Mouse (Mus musculus) skeletal muscle tissue, adult 2 months (tissue): ENCODE measurements around the gene Zbtb17.

ENCODE experiments used
- DNase-seq: peaks from one replicate; pipeline ENCODE4 v3.0.0-alpha.2; 2012; ENCODE audit warnings: low read depth, low spot score

The Zbtb17 gene

DNA sequence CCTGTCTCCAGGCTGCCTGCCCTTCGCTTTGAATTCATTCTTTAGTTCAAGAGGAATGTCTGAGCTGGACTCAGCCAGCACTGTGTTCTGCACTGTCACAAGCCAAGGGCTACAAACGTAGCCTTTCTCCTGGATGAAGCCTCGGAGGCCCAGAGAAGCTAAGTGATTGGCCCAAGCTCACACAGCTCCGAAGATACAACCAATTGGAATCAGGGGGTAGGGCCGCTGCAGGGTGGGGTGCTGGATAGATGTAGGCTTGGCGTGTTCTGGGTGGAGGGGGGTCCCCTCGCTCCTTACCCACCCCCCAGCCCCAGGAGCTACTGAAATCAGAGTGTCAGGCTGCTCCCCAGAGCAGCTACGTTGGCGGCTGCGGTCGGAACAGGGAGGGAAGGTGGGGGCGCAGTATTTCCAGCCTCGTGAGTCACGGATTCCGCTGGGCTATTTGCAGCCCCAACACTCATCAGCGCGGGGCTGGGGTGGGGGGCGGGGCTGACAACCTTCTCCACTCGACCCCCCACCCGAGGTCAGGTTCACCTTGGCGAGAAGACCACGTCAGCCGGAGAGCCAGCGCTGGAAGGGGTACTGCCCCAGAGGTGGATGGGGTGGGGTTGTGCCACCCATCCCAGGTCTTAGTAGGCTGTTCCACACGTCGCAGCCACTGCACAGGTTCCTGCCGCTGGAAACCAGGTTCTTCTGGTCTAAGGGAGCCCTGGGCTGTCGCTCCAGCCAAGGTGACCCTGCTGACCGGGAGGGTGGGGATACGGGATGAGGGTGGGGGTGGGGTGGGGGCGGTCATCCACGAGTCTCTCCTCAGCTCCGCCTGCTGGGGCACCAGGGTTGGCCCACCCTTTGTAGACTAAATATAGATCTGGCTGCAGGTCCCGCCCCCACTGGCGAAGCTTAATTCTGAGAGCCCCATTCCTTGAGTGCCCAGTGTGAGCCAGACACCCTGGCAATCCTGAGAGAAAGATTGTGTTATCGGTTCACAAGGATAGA lies 18.7 kb upstream of the Zbtb17 start:
- DNase-seq: peak; percentile 75

DNA sequence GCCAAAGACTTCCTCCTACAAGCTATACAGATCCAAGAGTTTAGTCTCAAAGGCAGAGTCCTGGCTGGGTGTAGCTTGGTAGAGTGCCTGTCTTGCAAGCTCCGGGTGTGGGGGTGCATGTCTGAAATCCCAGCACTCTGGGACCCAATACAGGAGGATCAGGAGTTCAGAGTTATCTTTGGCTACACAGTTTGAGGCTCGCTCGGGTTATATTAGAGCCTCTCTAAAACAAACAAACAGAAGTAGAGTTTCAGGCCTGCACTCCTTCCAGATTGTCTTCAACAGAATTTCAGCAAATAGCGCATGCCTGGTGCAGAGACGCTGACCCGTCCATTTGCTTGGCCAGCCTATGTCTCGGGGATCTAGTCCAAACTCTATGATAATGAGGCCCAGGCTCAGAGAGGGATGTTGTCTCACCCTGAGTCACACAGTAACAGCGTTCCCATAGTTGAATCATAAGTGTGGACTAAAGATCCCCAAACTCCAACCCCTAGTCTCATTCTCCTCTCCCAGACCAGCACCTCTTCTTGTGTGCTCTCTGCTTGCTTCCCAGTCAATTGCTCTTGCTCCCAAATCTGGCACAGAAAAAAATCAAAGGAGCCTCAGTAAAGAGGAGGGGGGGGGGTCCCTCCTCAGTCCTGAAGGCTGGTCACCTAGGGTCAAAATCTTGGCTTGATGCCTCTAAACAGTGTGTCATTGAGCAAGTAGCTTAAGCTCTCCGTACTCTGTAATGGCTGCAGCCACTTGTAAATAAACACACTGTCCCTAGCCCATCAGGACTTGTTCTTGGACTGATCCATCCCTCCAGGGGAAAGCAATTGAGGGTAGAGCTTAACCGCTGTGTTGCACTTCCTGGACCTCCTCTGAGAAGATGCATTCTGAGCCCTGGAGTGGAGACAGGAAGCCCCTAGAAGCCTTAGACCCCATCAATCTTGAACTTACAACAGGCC lies 17.4 kb upstream of the Zbtb17 start:
- DNase-seq: no peak

DNA sequence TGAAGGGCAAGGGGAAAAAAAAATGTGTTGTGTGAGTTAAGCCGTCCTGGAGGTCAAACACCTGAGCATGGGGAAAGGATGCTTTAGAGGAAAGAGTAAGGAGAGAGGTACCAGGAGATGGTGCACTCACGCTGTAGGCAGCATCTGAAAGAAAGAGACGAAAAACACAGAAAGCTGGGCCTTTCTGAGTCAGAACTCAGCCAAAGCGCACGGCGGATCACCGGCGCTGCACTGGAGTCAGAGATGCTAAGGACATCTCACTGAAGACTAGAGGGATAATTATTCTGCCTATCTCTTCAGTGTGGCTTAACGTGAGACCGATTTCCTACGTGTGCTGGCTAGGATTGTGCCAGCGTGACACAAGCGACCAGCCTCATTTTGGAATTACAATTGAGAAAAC lies 16.5 kb upstream of the Zbtb17 start:
- DNase-seq: no peak

DNA sequence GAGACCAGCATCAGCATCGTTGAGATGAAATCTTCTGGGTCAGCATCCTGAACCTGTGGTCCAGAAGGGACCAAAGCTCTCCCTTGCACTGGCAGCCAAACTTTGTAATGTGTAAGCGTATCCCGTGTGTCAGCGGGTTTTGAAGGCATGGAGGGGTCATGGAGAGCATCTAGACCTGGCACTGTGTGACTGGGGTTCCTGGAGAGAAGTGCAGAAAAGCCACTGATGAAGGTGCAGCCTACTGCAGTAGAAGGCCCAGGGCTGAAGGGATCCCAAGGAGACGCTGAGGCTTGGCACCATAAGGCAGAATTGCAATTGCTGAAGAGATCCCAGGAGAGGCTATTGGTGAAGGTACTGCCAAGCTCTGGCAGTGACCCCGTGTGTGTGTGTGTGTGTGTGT lies 15.1 kb upstream of the Zbtb17 start:
- DNase-seq: no peak

DNA sequence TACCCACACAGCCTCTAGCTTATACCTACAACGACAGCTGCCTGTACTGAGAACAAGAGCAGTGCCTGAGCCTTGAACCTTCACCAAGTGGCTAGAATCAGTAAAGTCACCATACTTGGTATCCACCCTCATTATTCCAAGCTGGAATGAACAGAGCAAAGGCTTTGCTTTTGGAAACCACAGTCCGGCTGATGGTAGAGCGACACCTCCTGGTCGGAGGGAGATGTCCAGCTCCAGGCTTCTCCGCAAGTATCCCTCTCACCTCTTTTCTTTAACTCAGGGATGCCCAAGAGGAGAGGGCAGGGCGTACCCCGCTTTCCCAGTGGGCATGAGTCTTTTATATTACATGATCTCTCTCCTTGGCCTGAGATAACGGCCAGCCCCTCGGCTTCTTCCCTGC lies 14.6 kb upstream of the Zbtb17 start:
- no peak for DNase-seq

DNA sequence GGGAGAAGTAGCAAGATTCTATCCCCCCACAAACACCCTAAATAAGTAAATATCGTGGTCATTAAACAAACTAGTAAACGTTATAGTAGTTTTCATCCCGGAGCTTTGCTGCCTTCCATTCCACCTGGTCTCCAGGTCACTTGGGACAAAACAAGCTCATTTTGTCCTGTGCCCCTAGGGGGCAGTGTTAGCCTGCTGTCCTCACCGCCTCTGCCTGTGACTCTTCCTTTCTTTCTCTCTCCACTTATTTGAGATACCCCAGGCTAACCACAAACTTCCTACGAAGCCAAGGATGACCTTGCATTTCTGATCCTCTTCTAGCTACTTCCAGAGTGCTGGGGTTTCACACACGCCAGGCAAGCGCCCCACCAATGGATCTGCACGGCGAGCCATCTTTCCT lies 13.5 kb upstream of the Zbtb17 start:
- peak; percentile 68 for DNase-seq

DNA sequence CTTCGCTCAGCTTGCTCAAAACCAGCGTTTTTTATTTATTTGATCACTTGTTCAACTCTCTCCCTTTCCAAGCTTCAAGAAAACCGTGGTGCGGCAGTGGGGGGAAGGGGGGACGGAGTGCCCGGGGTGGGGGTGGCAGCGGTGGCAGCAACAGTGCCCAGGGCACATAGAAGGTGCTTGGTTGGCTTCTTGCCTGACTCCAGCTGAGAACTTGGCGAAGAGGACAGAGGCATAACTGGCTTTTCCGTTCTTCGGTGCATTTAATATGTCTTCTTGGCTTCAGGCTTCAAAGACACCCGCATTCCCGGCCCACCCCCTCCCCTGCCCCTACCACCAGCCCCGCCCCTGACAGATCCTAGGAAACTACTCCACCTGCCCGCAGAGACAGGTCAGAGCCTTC lies 11.8 kb upstream of the Zbtb17 start:
- no peak for DNase-seq

DNA sequence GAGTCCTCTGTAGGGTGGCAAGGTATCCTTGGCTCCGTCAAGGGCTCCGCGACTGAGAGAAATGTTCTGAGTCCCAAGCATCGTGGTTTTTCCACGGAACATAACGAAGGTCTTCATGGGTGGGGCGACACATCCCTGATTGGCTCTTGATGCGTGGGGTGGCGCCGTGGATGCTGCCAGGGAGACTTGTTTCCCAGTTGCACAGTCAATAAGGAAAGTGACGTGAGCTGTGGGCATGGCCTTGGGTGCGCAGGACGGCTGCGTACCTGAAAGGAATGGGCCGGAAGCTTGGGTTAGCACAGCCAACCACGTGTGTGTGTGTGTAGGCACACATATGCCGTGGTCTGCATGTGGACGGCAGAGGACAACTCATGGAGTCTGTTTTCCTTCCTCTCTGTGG lies 11.3 kb upstream of the Zbtb17 start:
- no peak for DNase-seq

DNA sequence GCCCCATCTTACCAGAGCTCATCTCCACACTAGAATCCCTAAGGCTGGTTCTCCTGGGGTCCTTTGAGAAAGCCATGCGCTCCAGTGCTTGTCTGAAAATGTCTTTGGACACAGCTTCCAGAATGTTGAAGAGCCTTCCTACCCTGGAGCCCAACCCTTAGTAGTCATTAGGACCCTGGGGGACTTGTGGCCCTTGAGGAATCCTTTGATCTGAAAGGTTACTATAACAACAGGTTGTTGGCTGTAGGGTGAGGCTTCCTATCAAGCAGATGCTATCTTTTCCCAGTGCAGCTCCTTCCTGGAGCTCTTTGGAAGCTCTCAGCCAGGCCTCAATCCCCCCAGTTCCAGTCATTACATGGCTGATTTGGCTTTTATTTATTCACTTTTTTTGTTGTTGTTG lies 8.5 kb upstream of the Zbtb17 start, which contains the start of gene Srarp:
TSS of gene Srarp (minus strand) at position 132 of the 400 bp plus-strand sequence.
- DNase-seq: no peak

DNA sequence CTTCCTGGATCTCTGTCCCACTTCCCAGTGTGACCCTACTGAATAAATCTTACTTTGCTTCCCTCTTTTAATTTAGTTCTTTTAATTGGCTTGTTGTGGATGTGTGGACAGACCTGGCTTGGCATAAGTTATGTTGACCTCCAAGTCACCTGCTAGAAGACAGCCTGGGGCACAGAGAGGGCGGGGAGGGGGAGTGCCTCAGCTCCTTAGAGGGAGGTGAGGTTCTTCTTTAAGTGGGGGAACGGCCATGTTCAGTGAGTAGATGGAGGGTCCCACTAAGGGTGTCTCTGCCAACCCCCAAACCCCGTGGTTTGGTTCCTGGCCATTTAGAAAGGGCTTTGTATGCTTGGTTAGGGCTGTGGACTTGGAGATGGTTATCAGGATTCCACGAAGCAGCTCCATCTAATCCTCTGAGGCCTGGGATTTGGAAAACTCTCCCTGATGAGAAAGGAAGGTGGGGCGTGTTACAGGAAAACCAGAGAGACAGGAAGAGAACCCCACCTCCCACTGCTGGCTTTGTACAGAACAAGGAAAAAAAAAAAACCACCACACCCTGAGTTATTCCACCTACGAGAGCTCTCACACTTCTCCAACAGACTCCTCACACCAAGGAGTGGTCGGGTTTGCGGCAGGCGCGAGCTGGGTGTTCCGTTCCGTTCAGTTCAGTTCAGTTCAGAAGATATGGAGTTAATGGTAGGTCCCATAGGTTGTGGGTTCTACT lies 5.2 kb upstream of the Zbtb17 start:
- no peak for DNase-seq

DNA sequence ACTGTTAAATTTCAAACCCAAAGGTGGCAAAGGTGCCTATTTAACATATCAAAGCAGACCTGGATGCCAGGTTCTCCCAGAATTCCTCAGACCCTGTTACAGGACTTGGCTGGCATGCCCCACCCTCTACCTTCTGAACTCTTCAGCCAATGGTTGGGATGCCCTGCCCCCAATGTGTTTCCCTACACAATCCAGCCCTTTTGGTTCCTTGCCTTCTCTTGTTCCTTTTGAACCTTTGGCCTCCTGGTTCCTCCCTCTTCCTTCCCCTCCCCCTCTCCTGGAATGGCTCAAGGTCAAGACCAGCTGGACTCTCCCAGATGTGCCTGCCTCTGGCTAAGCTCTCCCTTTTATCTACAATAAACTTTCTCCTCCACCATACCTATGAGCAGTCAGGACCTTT lies 3.6 kb upstream of the Zbtb17 start:
- no peak for DNase-seq

DNA sequence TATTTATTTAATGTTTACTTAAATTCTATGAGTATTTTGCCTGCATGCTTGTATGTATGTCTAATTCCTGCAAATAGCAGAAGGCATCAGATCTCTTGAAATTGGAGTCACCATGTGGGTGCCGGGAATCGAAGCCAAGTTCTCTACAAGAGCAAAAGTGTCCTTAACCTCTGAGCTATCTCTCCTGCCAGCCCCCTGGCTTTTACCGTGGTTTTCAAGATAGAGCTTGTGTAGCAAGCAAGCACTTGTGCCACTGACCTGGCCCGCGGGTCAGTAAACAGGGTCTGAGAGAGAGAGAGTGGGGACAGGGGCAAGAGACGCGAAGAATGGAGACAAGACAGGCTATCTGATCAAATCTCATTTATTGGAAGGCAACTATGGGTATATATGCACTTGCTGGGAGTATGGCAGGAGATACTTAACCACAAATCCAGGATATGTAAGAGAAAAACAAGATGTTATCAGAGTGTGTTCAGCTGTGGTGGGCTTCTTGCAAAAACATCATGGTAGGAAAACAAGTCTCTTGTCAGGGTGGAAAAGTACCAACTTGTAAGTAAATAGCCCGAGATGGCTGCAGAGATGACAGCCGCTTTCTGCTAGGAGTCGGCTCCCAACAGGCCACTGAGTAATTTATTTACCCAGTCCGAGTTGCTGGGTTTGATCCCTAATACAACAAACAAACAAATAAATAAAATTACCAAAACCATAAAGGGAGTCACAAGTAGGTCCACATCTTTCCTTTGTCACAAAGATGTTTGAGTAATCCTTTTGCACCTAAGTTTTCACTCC lies 619 bp upstream of the Zbtb17 start:
- no peak for DNase-seq

DNA sequence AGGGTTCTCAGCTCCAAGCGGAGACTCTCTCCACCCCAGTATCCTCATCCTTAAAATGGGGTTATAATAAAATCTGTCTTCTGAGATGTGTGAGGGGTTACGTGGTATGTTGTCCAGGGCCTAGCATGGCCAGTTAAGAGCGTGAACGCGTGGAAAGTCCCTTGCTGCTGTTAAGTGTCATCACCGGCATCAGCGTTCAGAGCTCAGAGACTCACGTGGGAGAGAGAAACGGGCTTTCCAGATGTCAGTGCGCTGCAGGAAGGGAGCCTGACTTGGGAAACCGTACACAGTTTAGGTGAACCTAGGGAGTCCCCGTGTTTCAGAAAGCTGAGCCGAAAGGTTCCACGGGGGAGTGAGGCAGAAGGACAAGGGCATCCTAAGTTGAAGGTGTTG lies 870 bp downstream of the Zbtb17 start:
- no peak for DNase-seq

DNA sequence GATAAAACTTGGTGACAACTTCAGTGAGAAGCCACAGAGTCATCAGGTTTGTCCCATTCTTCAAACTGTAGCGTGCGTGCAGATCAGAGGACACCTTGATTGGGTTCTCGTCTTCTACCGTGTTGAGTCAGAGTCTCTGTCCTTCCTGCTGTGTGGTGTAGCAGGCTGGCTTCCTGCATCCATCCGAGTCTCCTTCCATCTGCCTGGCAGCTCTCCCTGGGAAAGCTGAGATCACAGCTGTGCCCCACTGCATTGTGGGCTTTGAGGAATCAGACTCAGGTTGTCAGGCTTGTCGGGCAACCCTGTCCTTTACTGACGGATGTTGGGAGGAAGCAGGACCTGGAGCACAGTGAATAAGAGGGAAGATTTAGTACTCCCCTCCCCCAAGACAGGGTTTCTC lies 1.8 kb downstream of the Zbtb17 start:
- DNase-seq: no peak

DNA sequence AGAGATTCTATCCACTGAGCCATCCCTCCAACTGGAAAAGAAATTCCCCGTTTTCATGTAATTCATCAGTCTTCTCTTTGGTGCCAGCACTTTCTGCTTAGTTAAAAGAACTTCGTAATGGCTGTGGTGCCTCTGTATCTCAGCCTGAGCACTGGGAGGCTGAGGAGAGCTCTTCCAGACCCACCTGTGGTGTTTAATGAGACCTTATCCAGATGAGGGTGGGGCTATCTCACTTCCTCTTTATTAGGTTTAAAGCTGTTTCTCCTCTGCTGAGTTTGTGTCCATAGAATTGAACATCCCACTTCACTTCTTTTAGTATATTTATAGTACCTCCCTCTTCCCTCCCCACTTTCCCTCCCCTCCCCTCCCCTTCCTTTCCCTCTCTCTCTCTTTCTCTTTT lies 6.8 kb downstream of the Zbtb17 start:
- no peak for DNase-seq

DNA sequence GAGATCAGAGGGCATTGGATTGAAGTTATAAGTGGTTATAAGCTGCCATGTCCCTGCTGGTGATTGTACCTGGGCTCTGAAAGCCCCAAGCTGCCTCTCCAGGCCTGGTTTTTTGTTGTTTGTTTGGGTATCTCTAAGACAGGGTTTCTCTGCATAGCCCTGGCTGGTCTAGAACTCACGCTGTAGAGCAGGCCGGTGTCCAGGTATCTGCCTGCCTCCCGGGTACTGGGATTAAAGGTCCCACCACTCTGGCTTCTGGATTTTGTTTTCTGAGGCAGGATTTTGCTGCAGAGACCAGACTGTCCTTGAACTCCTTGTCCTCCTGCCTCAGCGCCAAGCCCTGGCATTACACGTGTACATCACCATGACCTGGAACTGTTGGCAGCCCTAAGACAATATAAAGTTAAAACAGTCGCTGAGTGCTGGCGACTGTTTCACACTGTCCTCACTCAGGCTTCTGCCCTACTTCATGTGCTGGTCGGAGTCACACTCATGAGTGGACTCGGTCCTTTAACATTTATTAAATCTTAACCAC lies 7.5 kb downstream of the Zbtb17 start:
- no peak for DNase-seq

DNA sequence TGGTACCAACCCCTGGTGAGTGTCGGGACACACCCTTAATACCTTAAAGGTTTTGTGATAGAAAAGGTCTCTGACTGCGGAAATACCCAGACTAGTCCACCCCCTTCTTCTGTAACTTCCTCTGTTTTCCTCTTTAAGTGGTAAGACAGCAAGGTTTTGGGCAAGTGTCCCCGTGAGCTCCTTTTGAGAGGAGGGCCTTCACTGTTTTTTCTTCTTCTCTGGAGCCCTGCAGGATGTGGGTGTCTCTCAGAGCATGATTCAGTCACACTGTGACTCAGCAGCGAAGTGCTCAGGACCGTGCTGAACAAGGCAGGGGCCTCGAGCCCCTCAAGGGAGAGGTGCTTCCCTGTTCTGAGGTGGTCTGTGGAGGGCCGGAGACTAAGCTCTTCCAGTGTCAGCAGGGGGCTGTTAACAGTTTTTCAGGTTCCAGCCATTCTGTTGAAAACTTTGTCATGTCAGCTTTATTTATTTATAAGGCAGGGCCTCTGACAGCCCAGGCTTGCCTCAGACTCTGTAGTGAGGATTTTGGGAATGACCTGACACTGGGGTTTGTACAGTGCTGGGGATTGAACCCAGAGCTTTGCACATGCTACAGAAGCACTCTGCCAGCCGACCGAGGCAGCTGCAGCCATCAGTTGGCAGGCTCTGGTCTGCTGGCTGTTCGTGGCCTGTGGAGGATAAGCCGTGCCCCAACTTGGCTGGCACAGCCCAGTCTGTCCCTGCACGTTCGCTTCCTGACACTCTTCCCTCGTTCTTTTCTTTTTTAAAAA lies 10.3 kb downstream of the Zbtb17 start:
- DNase-seq: no peak

DNA sequence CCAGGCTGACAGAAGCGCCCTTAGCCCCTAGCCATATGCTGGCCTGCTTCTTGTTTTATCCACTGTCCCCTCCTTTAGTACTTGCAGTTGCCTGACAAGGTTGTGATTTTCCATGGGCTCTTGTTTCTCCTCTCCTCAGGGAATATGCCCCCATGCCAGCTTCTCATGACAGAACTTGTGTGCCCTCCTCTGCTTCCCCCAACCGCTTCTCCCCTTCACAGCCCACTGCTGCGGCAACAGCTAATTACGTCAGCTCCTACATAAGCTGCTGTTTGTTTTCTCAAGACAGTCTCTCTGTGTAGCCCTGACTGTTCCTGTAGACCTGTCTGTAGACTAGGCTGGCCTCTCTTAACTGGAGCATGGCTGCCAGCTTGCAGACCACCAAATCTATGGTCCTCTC lies 11.1 kb downstream of the Zbtb17 start:
- DNase-seq: no peak

DNA sequence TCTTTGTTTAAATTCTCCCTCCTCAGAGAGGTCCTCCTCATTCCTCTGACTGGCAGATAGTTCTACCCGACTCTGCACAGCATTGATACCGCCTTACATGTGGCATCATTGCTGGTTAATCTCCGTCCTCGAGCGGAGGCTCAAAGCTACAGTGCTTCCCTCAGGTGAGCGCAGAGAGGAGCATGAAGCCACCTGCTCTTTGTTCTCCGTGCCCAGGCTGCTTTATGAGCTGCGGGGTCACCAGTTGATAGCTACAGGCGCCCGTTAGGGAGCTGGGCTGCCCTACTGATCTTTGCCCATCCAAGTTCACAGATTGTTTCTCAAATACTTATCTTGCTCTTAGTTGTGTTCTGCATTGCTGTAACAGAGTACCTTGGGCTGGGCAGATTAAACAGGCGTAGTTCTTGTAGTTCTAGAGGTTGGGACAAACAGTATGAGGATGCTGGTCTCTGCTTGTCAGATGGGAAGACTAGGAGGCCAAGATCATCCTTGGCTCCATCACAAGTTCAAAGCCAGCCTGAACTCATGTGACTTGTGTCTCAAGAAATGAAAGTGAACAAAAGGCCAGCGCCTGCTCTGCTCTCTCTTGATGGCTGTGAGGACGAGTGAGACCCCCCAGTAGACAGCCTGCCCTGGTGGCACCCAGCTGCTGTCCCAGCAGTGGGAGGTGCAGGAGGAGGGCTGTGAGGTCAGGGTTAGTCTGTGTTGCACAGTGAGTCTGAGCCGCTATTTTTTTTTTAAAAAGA lies 11.9 kb downstream of the Zbtb17 start:
- DNase-seq: no peak
